Mouse (Mus musculus) ES-E14 (cell line): Measurements from ENCODE around the gene Ppard.
"Not testable (repeated sequence)": the region's sequence is repeated elsewhere in the genome, so short reads cannot be mapped to it uniquely, and the experiment has no call there.

Experiments used
- CHD2 ChIP-seq: IDR thresholded peaks from 2 replicates; pipeline ENCODE4 v1.6.1; 2014; ENCODE audit warnings: mild to moderate bottlenecking, low read depth, low read length, inconsistent platforms
- HCFC1 ChIP-seq: IDR thresholded peaks from 2 replicates; pipeline ENCODE4 v1.6.1; 2012; ENCODE audit warnings: low read length, inconsistent platforms, borderline replicate concordance; ENCODE audit not compliant: insufficient read depth
- MAFK ChIP-seq: IDR thresholded peaks from 2 replicates; pipeline ENCODE4 v1.6.1; 2014; ENCODE audit warnings: mild to moderate bottlenecking, low read depth, low read length, inconsistent platforms; ENCODE audit not compliant: insufficient read depth

GRCm38 (mm10) chr17:28222463-28222862 is 10.0 kb upstream of the Ppard start:
- not testable (repeated sequence) for TF ChIP-seq HCFC1, MAFK
- peak; percentile 67 for TF ChIP-seq CHD2
